ENCODE assay signal across 22 mouse cellular contexts in genomic region chr11:85687816-85688439, GRCm38 (mm10).
DNase-seq lines count a peak whose midpoint lies in the region; ATAC-seq and TF ChIP-seq lines count a peak whose summit lies in the region.
"Had no signal": no experiment of that assay in that cellular context is flagged by ENCODE, and none has a peak within 500 bp of the region (broad histone marks: within the 10 kb centered on the region; RNA-seq: fewer than 3 reads in every experiment).

No protein-coding gene starts in this region.

- peaks cover 22% of the 10 kb centered on the region for H3K4me1 ChIP-seq in heart, embryonic 12.5 days (replicated peaks)
- peaks cover 2% of the 10 kb centered on the region for H3K4me1 ChIP-seq in heart, adult 2 months (ENCODE audit: control insufficient read depth, insufficient read depth, low read length)
- H3K4me1 ChIP-seq in lung, embryonic 15.5 days, result peaks cover 44% of the 10 kb centered on the region
- peaks cover 5 to 19% of the 10 kb centered on the region in 2 experiments; a peak in 3 of 4 replicates for H3K4me1 ChIP-seq in MEL (ENCODE audit: control insufficient read depth in 1 of 2, insufficient read depth in 2 of 2, low read length in 2 of 2)
- H3K4me1 ChIP-seq: forebrain, embryonic 15.5 days had no signal

- peak overlapping the region; percentile 19; the same call in 1 of the 2 replicates for H3K4me2 ChIP-seq in heart, embryonic 12.5 days
- no peak overlapping the region for H3K4me2 ChIP-seq in lung, embryonic 15.5 days
- H3K4me2 ChIP-seq: embryonic facial prominence, embryonic 15.5 days; forebrain, embryonic 15.5 days; hindbrain, embryonic 12.5 days had no signal

- H3K9me3 ChIP-seq in heart, embryonic 12.5 days (replicated peaks), result no peaks in the 10 kb centered on the region
- no peaks in the 10 kb centered on the region for H3K9me3 ChIP-seq in lung, embryonic 15.5 days
- H3K9me3 ChIP-seq in MEL (replicated peaks; ENCODE audit: insufficient read depth, low read length), result no peaks in the 10 kb centered on the region
- H3K9me3 ChIP-seq: embryonic facial prominence, embryonic 15.5 days; forebrain, embryonic 10.5 days; forebrain, embryonic 15.5 days; hindbrain, embryonic 12.5 days had no signal

- H3K36me3 ChIP-seq in heart, embryonic 12.5 days, result no peaks in the 10 kb centered on the region
- no peaks in the 10 kb centered on the region; the same call in 1 of the 2 replicates for H3K36me3 ChIP-seq in heart, adult 2 months (ENCODE audit: control insufficient read depth, insufficient read depth, low read length)
- H3K36me3 ChIP-seq in lung, embryonic 15.5 days, result no peaks in the 10 kb centered on the region
- H3K36me3 ChIP-seq in MEL (ENCODE audit: control insufficient read depth in 1 of 2, insufficient read depth in 2 of 2, low read length in 2 of 2), result peaks cover 0 to 2% of the 10 kb centered on the region in 2 experiments; a peak in 1 of 4 replicates
- H3K36me3 ChIP-seq: embryonic facial prominence, embryonic 15.5 days; forebrain, embryonic 10.5 days; forebrain, embryonic 15.5 days; hindbrain, embryonic 12.5 days had no signal

- no peak for TF ChIP-seq POLR2A in heart, adult 2 months (IDR thresholded peaks at IDR 0.05; ENCODE audit: insufficient read depth, low read depth, low read length)
- no peak for TF ChIP-seq POLR2A in MEL (IDR thresholded peaks at IDR 0.05; ENCODE audit: control insufficient read depth in 1 of 2, insufficient read depth in 1 of 2, low read depth in 1 of 2, low read length in 2 of 2, poor library complexity in 1 of 2)

- intact Hi-C loops in gastrocnemius, adult 2 months (cut with DNase I), result no loop called here
- intact Hi-C loops in heart, adult 2 months (cut with DNase I), result no loop called here

- TF ChIP-seq EP300 in heart, adult 2 months (IDR thresholded peaks at IDR 0.05; ENCODE audit: insufficient read depth, low read depth, low read length), result no peak
- no peak for TF ChIP-seq EP300 in MEL (IDR thresholded peaks at IDR 0.05; ENCODE audit: low read depth in 1 of 2, low read length in 2 of 2)

- H3K79me2 ChIP-seq in heart, adult 2 months (replicated peaks; ENCODE audit: control insufficient read depth, insufficient read depth, low read length), result no peaks in the 10 kb centered on the region; the same call in 1 of the 2 replicates
- H3K79me2 ChIP-seq in MEL (ENCODE audit: control insufficient read depth, insufficient read depth, low read length, poor library complexity), result no peaks in the 10 kb centered on the region

- no peak for TF ChIP-seq RAD21 in MEL (IDR thresholded peaks at IDR 0.05; ENCODE audit: low read depth, low read length)

- WGBS in heart, embryonic 12.5 days, result 11% methylated on average over 8 of the region's 8 CpGs
- WGBS in heart, adult 2 months, result 45% methylated on average over 8 of the region's 8 CpGs
- 12% methylated on average over 8 of the region's 8 CpGs for WGBS in lung, embryonic 15.5 days

- ATAC-seq in heart, embryonic 12.5 days (ENCODE audit: insufficient number of reproducible peaks, low FRiP score), result no peak
- peak; percentile 70 for ATAC-seq in lung, embryonic 15.5 days (ENCODE audit: borderline replicate concordance, extremely low read depth, low FRiP score, low TSS enrichment)
- ATAC-seq: forebrain, embryonic 15.5 days; hindbrain, embryonic 16.5 days; inflammation-experienced regulatory T-cells, adult 6 months; intestine, postnatal 0 days had no signal

- no peak overlapping the region for H3K9ac ChIP-seq in heart, embryonic 12.5 days
- H3K9ac ChIP-seq in heart, adult 2 months (ENCODE audit: low read depth, low read length), result no peak overlapping the region
- no peak overlapping the region for H3K9ac ChIP-seq in lung, embryonic 15.5 days
- no peak overlapping the region for H3K9ac ChIP-seq in MEL (ENCODE audit: control insufficient read depth, low read depth, low read length, poor library complexity, severe bottlenecking)
- H3K9ac ChIP-seq: embryonic facial prominence, embryonic 15.5 days; forebrain, embryonic 15.5 days; hindbrain, embryonic 12.5 days had no signal

- H3K27me3 ChIP-seq in heart, embryonic 12.5 days (replicated peaks), result peaks cover 8% of the 10 kb centered on the region; the same call in 1 of the 2 replicates
- H3K27me3 ChIP-seq in heart, adult 2 months (ENCODE audit: control insufficient read depth, insufficient read depth, low read length), result no peaks in the 10 kb centered on the region
- no peaks in the 10 kb centered on the region for H3K27me3 ChIP-seq in lung, embryonic 15.5 days
- no peaks in the 10 kb centered on the region for H3K27me3 ChIP-seq in MEL (ENCODE audit: control insufficient read depth in 1 of 2, insufficient read depth in 2 of 2, low read length in 2 of 2)
- H3K27me3 ChIP-seq: embryonic facial prominence, embryonic 15.5 days; forebrain, embryonic 15.5 days; hindbrain, embryonic 12.5 days had no signal

- DNase-seq in gastrocnemius, adult 2 months, result no peak
- no peak for DNase-seq in gastrocnemius, postnatal 4 days (ENCODE audit: low spot score in 2 of 2)
- DNase-seq in heart, adult 2 months, result no peak
- DNase-seq in lung, postnatal 10 days, result no peak
- DNase-seq in MEL (ENCODE audit: low read depth, low spot score), result no peak
- DNase-seq in urinary bladder, postnatal 36 days (ENCODE audit: low spot score in 2 of 2), result no peak
- DNase-seq: adrenal gland, adult 2 months; adrenal gland, postnatal 25 days; cerebellum, adult 2 months; cerebellum, postnatal 10 days; gastrocnemius, postnatal 14 days; heart, postnatal 14 days had no signal

- no peak for TF ChIP-seq CTCF in gastrocnemius, adult 2 months (IDR thresholded peaks at IDR 0.05)
- no peak for TF ChIP-seq CTCF in heart, adult 2 months (IDR thresholded peaks at IDR 0.05)
- TF ChIP-seq CTCF in MEL (IDR thresholded peaks at IDR 0.05 in 2 of 3, conservative IDR thresholded peaks at IDR 0.05 in 1 of 3; ENCODE audit: control insufficient read depth in 1 of 3, insufficient read depth in 1 of 3, low read depth in 2 of 3, low read length in 3 of 3, poor library complexity in 1 of 3, severe bottlenecking in 1 of 3), result no peak

- H3K4me3 ChIP-seq in gastrocnemius, adult 2 months, result no peak overlapping the region
- H3K4me3 ChIP-seq in heart, embryonic 12.5 days, result no peak overlapping the region
- H3K4me3 ChIP-seq in heart, adult 2 months, result no peak overlapping the region
- no peak overlapping the region for H3K4me3 ChIP-seq in lung, embryonic 15.5 days
- no peak overlapping the region for H3K4me3 ChIP-seq in MEL (ENCODE audit: control insufficient read depth in 1 of 2, insufficient read depth in 1 of 2, low read depth in 2 of 2, low read length in 2 of 2)
- H3K4me3 ChIP-seq: embryonic facial prominence, embryonic 15.5 days; erythroblast, embryonic 14.5 days; forebrain, embryonic 10.5 days; forebrain, embryonic 15.5 days; hindbrain, embryonic 12.5 days had no signal

- H3K27ac ChIP-seq in gastrocnemius, adult 2 months, result 0 out of 2 replicates have a peak overlapping the region, but pooled peaks have one; percentile 5
- H3K27ac ChIP-seq in heart, embryonic 12.5 days (ENCODE audit: poor library complexity, severe bottlenecking), result no peak overlapping the region
- H3K27ac ChIP-seq in heart, adult 2 months, result no peak overlapping the region
- peak overlapping the region; percentile 66 for H3K27ac ChIP-seq in lung, embryonic 15.5 days
- H3K27ac ChIP-seq in MEL (ENCODE audit: control insufficient read depth, low read depth, low read length), result no peak overlapping the region
- H3K27ac ChIP-seq: embryonic facial prominence, embryonic 15.5 days; forebrain, embryonic 10.5 days; forebrain, embryonic 15.5 days; hindbrain, embryonic 12.5 days had no signal

TF ChIP-seq in MEL, 35 proteins besides CTCF, POLR2A, EP300 and RAD21:
- TF ChIP-seq GATA1 (IDR thresholded peaks at IDR 0.05; ENCODE audit: low read depth, low read length) (no peak), TBP (IDR thresholded peaks at IDR 0.05; ENCODE audit: low read depth, low read length) (no peak), RCOR1 (IDR thresholded peaks at IDR 0.05; ENCODE audit: low read depth, low read length) (no peak), ZNF384 (IDR thresholded peaks at IDR 0.05; ENCODE audit: low read depth, low read length) (peak; percentile 60), ELF1 (IDR thresholded peaks at IDR 0.05; ENCODE audit: low read depth, low read length) (no peak), MAZ (IDR thresholded peaks at IDR 0.05; ENCODE audit: low read depth, low read length) (no peak)

Comparison
In these comparisons a context has a peak if more than half of its experiments do, and no peak if none do; other contexts are left out.
1. H3K27ac ChIP-seq: peak in gastrocnemius, adult 2 months (single experiment) and lung, embryonic 15.5 days (single experiment); none in heart, embryonic 12.5 days (single experiment), heart, adult 2 months (single experiment) and MEL (single experiment).